Comparison of ENCODE assay signal across 19 mouse cellular contexts in genomic region chr5:143336559-143336958, GRCm38 (mm10). TPM values are rescaled to one million over a fixed set of nuclear protein-coding genes. Genes with fewer than 3 reads are reported as not detected.
DNase-seq lines count a peak whose midpoint lies in the region; ATAC-seq and TF ChIP-seq lines count a peak whose summit lies in the region.
"Had no signal": no experiment of that assay in that cellular context is flagged by ENCODE, and none has a peak within 500 bp of the region (broad histone marks: within the 10 kb centered on the region; RNA-seq: fewer than 3 reads in every experiment).

No protein-coding gene starts in this region.

- peak; percentile 45 for DNase-seq in forebrain, postnatal 0 days
- DNase-seq in forebrain, embryonic 11.5 days (ENCODE audit: low spot score), result no peak
- DNase-seq in lung, embryonic 14.5 days, result peak; percentile 26
- no peak for DNase-seq in lung, adult 18-20 months
- peak; percentile 83 for DNase-seq in R1 (ENCODE audit: low read depth, low spot score)
- DNase-seq in splenic B cell, adult 2 months (ENCODE audit: low read depth, low spot score), result peak; percentile 30
- DNase-seq in right cerebral cortex, postnatal 25 days, result no peak
- no peak for DNase-seq in forebrain, embryonic 14.5 days (ENCODE audit: low spot score)
- DNase-seq: cerebellum, postnatal 25 days; heart, adult 11 months; right cerebral cortex, postnatal 4 days; thymus, postnatal 4 days had no signal

- no peaks in the 10 kb centered on the region for H3K36me3 ChIP-seq in forebrain, postnatal 0 days (ENCODE audit: insufficient read depth)
- H3K36me3 ChIP-seq in forebrain, embryonic 11.5 days (ENCODE audit: control insufficient read depth, insufficient read depth, low read length), result no peaks in the 10 kb centered on the region
- H3K36me3 ChIP-seq in lung, embryonic 14.5 days (ENCODE audit: insufficient read depth), result no peaks in the 10 kb centered on the region
- no peaks in the 10 kb centered on the region for H3K36me3 ChIP-seq in splenic B cell, adult 2 months (ENCODE audit: control insufficient read depth, insufficient read depth, low read length, poor library complexity, severe bottlenecking)
- no peaks in the 10 kb centered on the region for H3K36me3 ChIP-seq in forebrain, embryonic 14.5 days (ENCODE audit: control insufficient read depth, insufficient read depth, low read length)
- H3K36me3 ChIP-seq: stomach, embryonic 15.5 days had no signal

- H3K27me3 ChIP-seq in forebrain, postnatal 0 days (ENCODE audit: insufficient read depth, low read length), result 0 out of 2 replicates have a peak, but pooled peaks cover 3% of the 10 kb centered on the region
- H3K27me3 ChIP-seq in forebrain, embryonic 11.5 days (ENCODE audit: control insufficient read depth, insufficient read depth, low read length), result peaks cover 2% of the 10 kb centered on the region; the same call in 1 of the 2 replicates
- H3K27me3 ChIP-seq in lung, embryonic 14.5 days (ENCODE audit: insufficient read depth, low read length), result no peaks in the 10 kb centered on the region
- H3K27me3 ChIP-seq in splenic B cell, adult 2 months (ENCODE audit: control insufficient read depth, insufficient read depth, low read length, poor library complexity, severe bottlenecking), result no peaks in the 10 kb centered on the region
- H3K27me3 ChIP-seq in forebrain, embryonic 14.5 days (replicated peaks; ENCODE audit: control insufficient read depth, insufficient read depth, low read length), result no peaks in the 10 kb centered on the region
- H3K27me3 ChIP-seq: stomach, embryonic 15.5 days had no signal

- WGBS in forebrain, postnatal 0 days, result 65% methylated on average over 6 of the region's 6 CpGs
- 63% methylated on average over 6 of the region's 6 CpGs for WGBS in forebrain, embryonic 11.5 days
- WGBS in lung, embryonic 14.5 days, result 56% methylated on average over 6 of the region's 6 CpGs
- WGBS in forebrain, embryonic 14.5 days, result 68% methylated on average over 6 of the region's 6 CpGs

- ATAC-seq in forebrain, postnatal 0 days, result no peak
- no peak for ATAC-seq in forebrain, embryonic 11.5 days (replicated peaks; ENCODE audit: low FRiP score)
- no peak for ATAC-seq in lung, embryonic 14.5 days (ENCODE audit: insufficient read depth)
- ATAC-seq in forebrain, embryonic 14.5 days, result no peak

- no peaks in the 10 kb centered on the region for H3K9me3 ChIP-seq in forebrain, postnatal 0 days (ENCODE audit: low read length)
- no peaks in the 10 kb centered on the region for H3K9me3 ChIP-seq in forebrain, embryonic 11.5 days (ENCODE audit: control insufficient read depth, low read length)
- no peaks in the 10 kb centered on the region for H3K9me3 ChIP-seq in lung, embryonic 14.5 days (ENCODE audit: low read depth, low read length)
- no peaks in the 10 kb centered on the region for H3K9me3 ChIP-seq in forebrain, embryonic 14.5 days (replicated peaks; ENCODE audit: control insufficient read depth, low read length)
- H3K9me3 ChIP-seq: stomach, embryonic 15.5 days had no signal

- H3K4me2 ChIP-seq in forebrain, postnatal 0 days (ENCODE audit: low read depth), result no peak overlapping the region
- H3K4me2 ChIP-seq in forebrain, embryonic 11.5 days (ENCODE audit: low read depth, low read length, severe bottlenecking), result no peak overlapping the region
- no peak overlapping the region for H3K4me2 ChIP-seq in lung, embryonic 14.5 days
- no peak overlapping the region for H3K4me2 ChIP-seq in forebrain, embryonic 14.5 days (ENCODE audit: low read length)
- H3K4me2 ChIP-seq: liver, embryonic 11.5 days; stomach, embryonic 15.5 days had no signal

- TF ChIP-seq CTCF in forebrain, postnatal 0 days (IDR thresholded peaks at IDR 0.05; ENCODE audit: low read depth), result peak; percentile 67
- TF ChIP-seq CTCF in lung, embryonic 14.5 days (IDR thresholded peaks at IDR 0.05; ENCODE audit: low read depth), result no peak

- no peaks in the 10 kb centered on the region for H3K4me1 ChIP-seq in forebrain, postnatal 0 days (ENCODE audit: insufficient read depth)
- H3K4me1 ChIP-seq in forebrain, embryonic 11.5 days (replicated peaks; ENCODE audit: control insufficient read depth, insufficient read depth, low read length), result no peaks in the 10 kb centered on the region
- H3K4me1 ChIP-seq in lung, embryonic 14.5 days (ENCODE audit: insufficient read depth), result no peaks in the 10 kb centered on the region
- H3K4me1 ChIP-seq in forebrain, embryonic 14.5 days (ENCODE audit: control insufficient read depth, insufficient read depth, low read length), result no peaks in the 10 kb centered on the region
- H3K4me1 ChIP-seq: stomach, embryonic 15.5 days had no signal

- no peak overlapping the region for H3K27ac ChIP-seq in forebrain, postnatal 0 days (ENCODE audit: low read depth, low read length)
- no peak overlapping the region for H3K27ac ChIP-seq in forebrain, embryonic 11.5 days (ENCODE audit: low read depth, low read length)
- H3K27ac ChIP-seq in lung, embryonic 14.5 days (ENCODE audit: low read depth), result no peak overlapping the region
- H3K27ac ChIP-seq in forebrain, embryonic 14.5 days (ENCODE audit: low read depth, low read length), result no peak overlapping the region
- H3K27ac ChIP-seq: macrophage; stomach, embryonic 15.5 days had no signal

- H3K4me3 ChIP-seq in forebrain, postnatal 0 days (ENCODE audit: low read depth, low read length), result no peak overlapping the region
- H3K4me3 ChIP-seq in forebrain, embryonic 11.5 days (ENCODE audit: low read depth, low read length), result no peak overlapping the region
- no peak overlapping the region for H3K4me3 ChIP-seq in lung, embryonic 14.5 days (ENCODE audit: low read depth, low read length)
- H3K4me3 ChIP-seq in forebrain, embryonic 14.5 days (ENCODE audit: low read depth, low read length), result no peak overlapping the region
- H3K4me3 ChIP-seq: stomach, embryonic 15.5 days had no signal

- no peak overlapping the region for H3K9ac ChIP-seq in forebrain, postnatal 0 days
- H3K9ac ChIP-seq in forebrain, embryonic 11.5 days (ENCODE audit: low read length), result no peak overlapping the region
- no peak overlapping the region for H3K9ac ChIP-seq in lung, embryonic 14.5 days
- H3K9ac ChIP-seq in forebrain, embryonic 14.5 days (ENCODE audit: low read length), result no peak overlapping the region
- H3K9ac ChIP-seq: stomach, embryonic 15.5 days had no signal

RNA-seq across cellular contexts. Expression of gene Zdhhc4, which starts 7.5 kb away (rescaled TPM):
- 45.1 and 62.6 TPM in 2 replicates for total RNA-seq in forebrain, postnatal 0 days (2014; rRNA removed)
- polyA plus RNA-seq in forebrain, postnatal 0 days (2015; fragmentation: Nextera tagmentation; extraction: Ambion mirVana), result 94.0 and 97.3 TPM in 2 replicates
- polyA plus RNA-seq in forebrain, embryonic 11.5 days (2014; fragmentation: Nextera tagmentation; extraction: Ambion mirVana), result 69.4 and 71.9 TPM in 2 replicates
- 74.6 and 77.9 TPM in 2 replicates for polyA plus RNA-seq in lung, embryonic 14.5 days (2014; fragmentation: Nextera tagmentation; extraction: Ambion mirVana)
- 68.3 and 71.5 TPM in 2 replicates for polyA plus RNA-seq in forebrain, embryonic 14.5 days (2014; fragmentation: Nextera tagmentation; extraction: Ambion mirVana)

RNA-seq across cellular contexts. Expression of gene Grid2ip, which starts 20.6 kb away (rescaled TPM):
- total RNA-seq in forebrain, postnatal 0 days (2014; rRNA removed), result 1.8 TPM in 2 replicates
- 0.52 and 0.88 TPM in 2 replicates for polyA plus RNA-seq in forebrain, postnatal 0 days (2015; fragmentation: Nextera tagmentation; extraction: Ambion mirVana)
- polyA plus RNA-seq in forebrain, embryonic 11.5 days (2014; fragmentation: Nextera tagmentation; extraction: Ambion mirVana), result 0.31 and 0.64 TPM in 2 replicates
- polyA plus RNA-seq in lung, embryonic 14.5 days (2014; fragmentation: Nextera tagmentation; extraction: Ambion mirVana), result 0.17 and 0.27 TPM in 2 replicates
- polyA plus RNA-seq in forebrain, embryonic 14.5 days (2014; fragmentation: Nextera tagmentation; extraction: Ambion mirVana), result 0.18 and 0.77 TPM in 2 replicates
- total RNA-seq: heart, postnatal 25 days; monocyte, adult 5-6 weeks; neutrophil, adult 5-6 weeks had no signal
- polyA plus RNA-seq: macrophage had no signal

RNA-seq across cellular contexts. Expression of gene E130309D02Rik, which starts 21.4 kb away (rescaled TPM):
- 40.9 and 44.7 TPM in 2 replicates for total RNA-seq in forebrain, postnatal 0 days (2014; rRNA removed)
- 27.7 and 29.2 TPM in 2 replicates for polyA plus RNA-seq in forebrain, postnatal 0 days (2015; fragmentation: Nextera tagmentation; extraction: Ambion mirVana)
- 65.8 and 75.0 TPM in 2 replicates for polyA plus RNA-seq in forebrain, embryonic 11.5 days (2014; fragmentation: Nextera tagmentation; extraction: Ambion mirVana)
- 40.0 and 46.6 TPM in 2 replicates for polyA plus RNA-seq in lung, embryonic 14.5 days (2014; fragmentation: Nextera tagmentation; extraction: Ambion mirVana)
- 32.3 and 39.3 TPM in 2 replicates for polyA plus RNA-seq in forebrain, embryonic 14.5 days (2014; fragmentation: Nextera tagmentation; extraction: Ambion mirVana)

RNA-seq across cellular contexts. Expression of gene Zfp853, which starts 43.1 kb away (rescaled TPM):
- total RNA-seq in forebrain, postnatal 0 days (2014; rRNA removed), result 9.8 and 16.5 TPM in 2 replicates
- 0.18 and 0.23 TPM in 2 replicates for polyA plus RNA-seq in forebrain, postnatal 0 days (2015; fragmentation: Nextera tagmentation; extraction: Ambion mirVana)
- polyA plus RNA-seq in forebrain, embryonic 11.5 days (2014; fragmentation: Nextera tagmentation; extraction: Ambion mirVana), result not detected in 2 replicates
- not detected in 2 replicates for polyA plus RNA-seq in lung, embryonic 14.5 days (2014; fragmentation: Nextera tagmentation; extraction: Ambion mirVana)
- polyA plus RNA-seq in forebrain, embryonic 14.5 days (2014; fragmentation: Nextera tagmentation; extraction: Ambion mirVana), result 0.07 TPM in 1 of 2 replicates, not detected in the other
- total RNA-seq: monocyte, adult 5-6 weeks; neutrophil, adult 5-6 weeks had no signal
- polyA plus RNA-seq: intestine, embryonic 14.5 days; liver, embryonic 11.5 days; macrophage had no signal

Comparison
In these comparisons a context has a peak if more than half of its experiments do, and no peak if none do; other contexts are left out.
1. DNase-seq: peak in forebrain, postnatal 0 days (single experiment), lung, embryonic 14.5 days (single experiment), R1 (single experiment) and splenic B cell, adult 2 months (single experiment); none in forebrain, embryonic 11.5 days (single experiment), lung, adult 18-20 months (0 of 2), right cerebral cortex, postnatal 25 days (single experiment) and forebrain, embryonic 14.5 days (single experiment).